Mouse (Mus musculus): ENCODE results near the gene Vmn1r139. TPM values are rescaled to one million over a fixed set of nuclear protein-coding genes. Genes with fewer than 3 reads are reported as not detected.
"Not testable (repeated sequence)": the region's sequence is repeated elsewhere in the genome, so short reads cannot be mapped to it uniquely, and the experiment has no call there.

Gene Vmn1r139
- total RNA-seq (2014; rRNA removed; ENCODE audit: low replicate concordance) (not detected in 2 replicates), polyA plus RNA-seq (2015; fragmentation: Nextera tagmentation; extraction: Ambion mirVana) (not detected in 2 replicates)

DNA sequence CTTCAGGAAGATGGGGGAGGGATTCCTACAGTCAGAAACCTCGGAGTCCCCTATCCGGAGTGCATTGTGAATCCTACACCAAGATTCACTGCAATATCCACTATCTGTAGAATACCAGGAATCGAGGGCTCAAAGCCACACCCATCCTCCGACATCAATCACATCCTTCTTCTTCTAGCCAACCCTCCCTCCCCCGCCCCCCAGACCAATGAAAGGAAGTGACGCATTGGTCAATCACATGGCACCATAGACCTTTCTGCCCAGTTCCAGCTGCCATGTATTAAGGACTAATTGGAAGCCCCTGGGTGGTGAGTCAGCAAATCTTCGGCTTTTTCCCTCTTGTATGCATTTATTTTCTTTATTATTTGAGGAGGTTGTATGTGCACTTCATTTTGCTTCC, at the start of gene Vmn1r139:
TSS of gene Vmn1r139 (plus strand) at position 301 of the 400 bp plus-strand sequence.
- H3K27ac ChIP-seq (ENCODE audit: low read depth); H3K27me3 ChIP-seq (ENCODE audit: control insufficient read depth, insufficient read depth, low read length); DNase-seq (ENCODE audit: low spot score); H3K4me1 ChIP-seq (ENCODE audit: control insufficient read depth, insufficient read depth); ATAC-seq (ENCODE audit: insufficient read depth, low read depth); H3K9me3 ChIP-seq (replicated peaks; ENCODE audit: control insufficient read depth, low read length); H3K4me2 ChIP-seq (ENCODE audit: low read depth, low read length); H3K36me3 ChIP-seq (replicated peaks; ENCODE audit: control insufficient read depth, insufficient read depth, low read length); H3K4me3 ChIP-seq (ENCODE audit: low read depth, low read length); H3K9ac ChIP-seq (replicated peaks; ENCODE audit: low read depth, low read length): not testable (repeated sequence)
- no CpG with 5 or more reads among the region's 7 CpGs for WGBS

GRCm38 (mm10) chr7:22028797-22029196, 40.1 kb upstream of the Vmn1r139 start, which contains the start of gene Vmn1r138:
Vmn1r138 (minus strand) TSS chr7:22028897.
- DNase-seq (ENCODE audit: low spot score); H3K4me1 ChIP-seq (ENCODE audit: control insufficient read depth, insufficient read depth); H3K9me3 ChIP-seq (replicated peaks; ENCODE audit: control insufficient read depth, low read length); H3K36me3 ChIP-seq (replicated peaks; ENCODE audit: control insufficient read depth, insufficient read depth, low read length); H3K4me2 ChIP-seq (ENCODE audit: low read depth, low read length); H3K9ac ChIP-seq (replicated peaks; ENCODE audit: low read depth, low read length); H3K4me3 ChIP-seq (ENCODE audit: low read depth, low read length); H3K27ac ChIP-seq (ENCODE audit: low read depth); ATAC-seq (ENCODE audit: insufficient read depth, low read depth); H3K27me3 ChIP-seq (ENCODE audit: control insufficient read depth, insufficient read depth, low read length): not testable (repeated sequence)
- no CpG with 5 or more reads among the region's 2 CpGs for WGBS

DNA sequence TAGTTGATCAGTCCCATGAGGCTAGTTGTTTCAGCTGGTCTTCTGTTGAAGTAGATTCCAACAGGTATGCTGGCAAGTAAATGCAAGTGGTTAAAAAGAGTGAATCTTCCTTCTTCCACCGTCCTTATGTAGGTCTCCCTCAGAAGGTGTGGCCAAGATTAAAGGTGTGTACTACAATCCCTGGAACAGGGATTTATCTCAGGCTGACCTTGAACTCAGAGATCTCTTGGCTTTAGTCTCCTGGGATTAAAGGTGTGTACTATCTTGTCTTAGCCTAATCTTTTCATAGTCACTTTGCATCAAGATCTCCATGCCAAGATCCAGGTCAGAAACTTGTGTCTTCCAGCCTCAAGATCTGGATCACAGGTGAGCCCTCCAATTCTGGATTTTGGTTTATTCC, 12.7 kb upstream of the Vmn1r139 start, which contains the start of gene Gm6176:
TSS of gene Gm6176 (minus strand) at position 101 of the 400 bp plus-strand sequence.
- not testable (repeated sequence) for H3K27ac ChIP-seq (ENCODE audit: low read depth); H3K4me3 ChIP-seq (ENCODE audit: low read depth, low read length); H3K36me3 ChIP-seq (replicated peaks; ENCODE audit: control insufficient read depth, insufficient read depth, low read length); H3K9ac ChIP-seq (replicated peaks; ENCODE audit: low read depth, low read length); H3K9me3 ChIP-seq (replicated peaks; ENCODE audit: control insufficient read depth, low read length); ATAC-seq (ENCODE audit: insufficient read depth, low read depth); DNase-seq (ENCODE audit: low spot score); H3K4me1 ChIP-seq (ENCODE audit: control insufficient read depth, insufficient read depth); H3K27me3 ChIP-seq (ENCODE audit: control insufficient read depth, insufficient read depth, low read length); H3K4me2 ChIP-seq (ENCODE audit: low read depth, low read length)
- no CpG with 5 or more reads among the region's 1 CpGs for WGBS

- DNase-seq (ENCODE audit: low spot score); H3K27ac ChIP-seq (ENCODE audit: low read depth); H3K36me3 ChIP-seq (replicated peaks; ENCODE audit: control insufficient read depth, insufficient read depth, low read length); H3K4me3 ChIP-seq (ENCODE audit: low read depth, low read length); H3K27me3 ChIP-seq (ENCODE audit: control insufficient read depth, insufficient read depth, low read length); H3K4me2 ChIP-seq (ENCODE audit: low read depth, low read length); H3K4me1 ChIP-seq (ENCODE audit: control insufficient read depth, insufficient read depth); H3K9me3 ChIP-seq (replicated peaks; ENCODE audit: control insufficient read depth, low read length); ATAC-seq (ENCODE audit: insufficient read depth, low read depth); H3K9ac ChIP-seq (replicated peaks; ENCODE audit: low read depth, low read length): not testable (repeated sequence)
- WGBS = no CpG with 5 or more reads among the region's 2 CpGs
These were observed 49.3 kb downstream of the Vmn1r139 start, which contains the start of gene Gm16451 for GRCm38 (mm10) chr7:22118145-22118544. Gm16451 (minus strand) TSS chr7:22118245.

- not testable (repeated sequence) for H3K9me3 ChIP-seq (replicated peaks; ENCODE audit: control insufficient read depth, low read length); H3K27me3 ChIP-seq (ENCODE audit: control insufficient read depth, insufficient read depth, low read length); H3K9ac ChIP-seq (replicated peaks; ENCODE audit: low read depth, low read length); H3K4me3 ChIP-seq (ENCODE audit: low read depth, low read length); H3K36me3 ChIP-seq (replicated peaks; ENCODE audit: control insufficient read depth, insufficient read depth, low read length); ATAC-seq (ENCODE audit: insufficient read depth, low read depth); H3K27ac ChIP-seq (ENCODE audit: low read depth); H3K4me1 ChIP-seq (ENCODE audit: control insufficient read depth, insufficient read depth); H3K4me2 ChIP-seq (ENCODE audit: low read depth, low read length); DNase-seq (ENCODE audit: low spot score)
- no CpG with 5 or more reads among the region's 5 CpGs for WGBS
These were observed 65.8 kb downstream of the Vmn1r139 start, which contains the start of gene Gm10666 for GRCm38 (mm10) chr7:22134641-22135040. Gm10666 (minus strand) TSS chr7:22134741.

Other genes with a start within 250 kb of the Vmn1r139 start
- not detected in 2 replicates for gene Vmn1r135, start 236.7 kb upstream of the Vmn1r139 start, total RNA-seq (2014; rRNA removed; ENCODE audit: low replicate concordance)
- not detected in 2 replicates for gene Vmn1r135, start 236.7 kb upstream of the Vmn1r139 start, polyA plus RNA-seq (2015; fragmentation: Nextera tagmentation; extraction: Ambion mirVana)
- gene Gm5725, start 224.8 kb upstream of the Vmn1r139 start, total RNA-seq (2014; rRNA removed; ENCODE audit: low replicate concordance) = not detected in 2 replicates
- gene Gm5725, start 224.8 kb upstream of the Vmn1r139 start, polyA plus RNA-seq (2015; fragmentation: Nextera tagmentation; extraction: Ambion mirVana) = not detected in 2 replicates
- not detected in 2 replicates for gene Gm5891, start 147.8 kb upstream of the Vmn1r139 start, total RNA-seq (2014; rRNA removed; ENCODE audit: low replicate concordance)
- gene Gm5891, start 147.8 kb upstream of the Vmn1r139 start, polyA plus RNA-seq (2015; fragmentation: Nextera tagmentation; extraction: Ambion mirVana) = not detected in 2 replicates
- gene Vmn1r137, start 74.5 kb upstream of the Vmn1r139 start, total RNA-seq (2014; rRNA removed; ENCODE audit: low replicate concordance) = not detected in 2 replicates
- not detected in 2 replicates for gene Vmn1r137, start 74.5 kb upstream of the Vmn1r139 start, polyA plus RNA-seq (2015; fragmentation: Nextera tagmentation; extraction: Ambion mirVana)
- gene Vmn1r138, start 40.2 kb upstream of the Vmn1r139 start, total RNA-seq (2014; rRNA removed; ENCODE audit: low replicate concordance) = not detected in 2 replicates
- gene Vmn1r138, start 40.2 kb upstream of the Vmn1r139 start, polyA plus RNA-seq (2015; fragmentation: Nextera tagmentation; extraction: Ambion mirVana) = not detected in 2 replicates
- not detected in 2 replicates for gene Gm6176, start 12.8 kb upstream of the Vmn1r139 start, total RNA-seq (2014; rRNA removed; ENCODE audit: low replicate concordance)
- gene Gm6176, start 12.8 kb upstream of the Vmn1r139 start, polyA plus RNA-seq (2015; fragmentation: Nextera tagmentation; extraction: Ambion mirVana) = not detected in 2 replicates
- not detected in 2 replicates for gene Gm16451, start 49.2 kb downstream of the Vmn1r139 start, total RNA-seq (2014; rRNA removed; ENCODE audit: low replicate concordance)
- not detected in 2 replicates for gene Gm16451, start 49.2 kb downstream of the Vmn1r139 start, polyA plus RNA-seq (2015; fragmentation: Nextera tagmentation; extraction: Ambion mirVana)
- gene Gm10666, start 65.7 kb downstream of the Vmn1r139 start, total RNA-seq (2014; rRNA removed; ENCODE audit: low replicate concordance) = not detected in 2 replicates
- gene Gm10666, start 65.7 kb downstream of the Vmn1r139 start, polyA plus RNA-seq (2015; fragmentation: Nextera tagmentation; extraction: Ambion mirVana) = not detected in 2 replicates
- gene Vmn1r142, start 95.0 kb downstream of the Vmn1r139 start, total RNA-seq (2014; rRNA removed; ENCODE audit: low replicate concordance) = not detected in 2 replicates
- gene Vmn1r142, start 95.0 kb downstream of the Vmn1r139 start, polyA plus RNA-seq (2015; fragmentation: Nextera tagmentation; extraction: Ambion mirVana) = not detected in 2 replicates
- gene Vmn1r143, start 120.3 kb downstream of the Vmn1r139 start, total RNA-seq (2014; rRNA removed; ENCODE audit: low replicate concordance) = not detected in 2 replicates
- not detected in 2 replicates for gene Vmn1r143, start 120.3 kb downstream of the Vmn1r139 start, polyA plus RNA-seq (2015; fragmentation: Nextera tagmentation; extraction: Ambion mirVana)
- gene Gm8653, start 132.2 kb downstream of the Vmn1r139 start, total RNA-seq (2014; rRNA removed; ENCODE audit: low replicate concordance) = not detected in 2 replicates
- gene Gm8653, start 132.2 kb downstream of the Vmn1r139 start, polyA plus RNA-seq (2015; fragmentation: Nextera tagmentation; extraction: Ambion mirVana) = not detected in 2 replicates
- not detected in 2 replicates for gene Gm8453, start 160.4 kb downstream of the Vmn1r139 start, total RNA-seq (2014; rRNA removed; ENCODE audit: low replicate concordance)
- not detected in 2 replicates for gene Gm8453, start 160.4 kb downstream of the Vmn1r139 start, polyA plus RNA-seq (2015; fragmentation: Nextera tagmentation; extraction: Ambion mirVana)